Mouse (Mus musculus) natural killer cell, adult 2 months (primary cell): ENCODE measurements at regions not wholly inside any gene's neighbourhood (a gene's known extent, or its start where the extent isn't known, plus 50 kb on each side); places are given as distances from the start of the nearest gene placed in this dataset.

Experiments
- DNase-seq, 2 experiments: peaks; one replicate each; pipeline ENCODE4 v3.0.0; 2022; ENCODE audit warnings: low spot score in 2 of 2

- no peak for DNase-seq
These were observed 124.8 kb upstream of the Eef2kmt start for GRCm38 (mm10) chr16:5380626-5381025.

GRCm38 (mm10) chr16:5377001-5377400, 121.2 kb upstream of the Eef2kmt start:
- DNase-seq, result no peak

DNA sequence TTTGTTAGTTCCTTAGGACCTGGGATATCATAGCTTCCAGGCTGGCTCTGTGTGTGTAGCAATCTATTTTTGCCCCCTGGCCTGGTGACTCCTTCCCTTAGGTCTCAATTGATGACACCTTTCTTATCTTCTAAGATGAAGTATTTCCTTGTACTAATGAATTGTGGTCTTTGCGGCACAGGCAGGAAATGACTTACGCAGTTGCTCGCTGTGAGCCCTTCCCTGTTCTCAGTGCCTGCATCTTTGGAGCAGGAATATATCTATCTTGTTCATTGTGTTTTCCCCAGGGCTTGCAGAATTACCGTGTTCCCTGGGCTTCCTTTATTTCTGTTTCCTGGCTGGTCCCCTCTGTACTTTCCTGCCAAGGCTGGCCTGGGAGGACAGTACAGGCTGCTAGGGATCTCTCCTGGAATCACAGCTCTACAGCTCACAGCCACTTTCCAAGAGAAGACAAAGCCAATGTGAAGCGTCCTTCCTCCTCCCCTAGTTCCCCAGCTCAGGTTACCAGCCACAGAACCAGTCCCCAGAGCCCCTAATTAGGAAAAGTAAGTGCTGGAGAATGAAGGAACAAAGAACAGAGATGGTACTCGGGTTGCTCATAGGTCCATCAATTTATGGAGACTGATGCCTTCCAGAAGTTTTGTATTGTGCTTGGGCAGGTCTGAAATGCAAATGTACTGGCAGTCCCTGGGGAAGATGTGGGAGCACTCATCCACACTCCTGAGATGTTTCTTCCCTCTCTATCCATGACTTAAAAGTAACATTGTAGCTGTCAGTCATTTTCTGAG, 119.2 kb upstream of the Eef2kmt start:
- no peak for DNase-seq

DNA sequence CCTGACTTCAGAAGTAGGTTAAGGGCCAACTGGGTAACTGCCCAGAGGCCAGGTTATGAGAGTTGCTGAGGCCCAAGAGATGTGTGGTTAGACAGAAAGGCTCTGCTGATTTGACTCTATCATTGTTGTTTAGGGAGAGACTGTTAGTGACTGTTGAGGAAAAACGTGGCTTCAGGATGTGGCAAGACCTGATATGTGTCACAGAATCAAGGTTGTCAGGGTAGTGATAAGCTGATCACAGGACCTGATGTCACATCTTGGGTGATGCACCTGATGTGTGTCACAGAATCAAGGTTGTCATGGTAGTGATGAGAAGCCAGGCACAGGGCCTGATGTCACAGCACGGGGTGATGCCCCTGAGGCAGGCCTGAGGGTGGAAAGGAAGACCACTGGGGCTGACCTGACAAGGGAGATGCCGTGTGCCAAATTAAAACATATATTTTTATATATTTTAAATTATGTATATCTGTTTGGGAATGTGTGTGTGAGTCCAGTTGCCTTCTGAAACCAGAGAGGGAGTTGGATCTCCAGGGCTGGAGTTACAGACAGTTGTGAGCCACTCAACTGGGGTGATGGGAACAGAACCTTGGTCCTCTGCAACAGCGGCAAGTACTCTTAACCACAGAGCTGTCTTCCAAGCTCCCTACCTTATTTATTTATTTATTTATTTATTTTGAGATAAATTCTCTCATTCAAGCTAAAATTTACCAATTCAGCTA, 115.6 kb upstream of the Eef2kmt start:
- DNase-seq, result no peak

- no peak for DNase-seq
These were observed 114.7 kb upstream of the Eef2kmt start for GRCm38 (mm10) chr16:5370496-5370895.

DNA sequence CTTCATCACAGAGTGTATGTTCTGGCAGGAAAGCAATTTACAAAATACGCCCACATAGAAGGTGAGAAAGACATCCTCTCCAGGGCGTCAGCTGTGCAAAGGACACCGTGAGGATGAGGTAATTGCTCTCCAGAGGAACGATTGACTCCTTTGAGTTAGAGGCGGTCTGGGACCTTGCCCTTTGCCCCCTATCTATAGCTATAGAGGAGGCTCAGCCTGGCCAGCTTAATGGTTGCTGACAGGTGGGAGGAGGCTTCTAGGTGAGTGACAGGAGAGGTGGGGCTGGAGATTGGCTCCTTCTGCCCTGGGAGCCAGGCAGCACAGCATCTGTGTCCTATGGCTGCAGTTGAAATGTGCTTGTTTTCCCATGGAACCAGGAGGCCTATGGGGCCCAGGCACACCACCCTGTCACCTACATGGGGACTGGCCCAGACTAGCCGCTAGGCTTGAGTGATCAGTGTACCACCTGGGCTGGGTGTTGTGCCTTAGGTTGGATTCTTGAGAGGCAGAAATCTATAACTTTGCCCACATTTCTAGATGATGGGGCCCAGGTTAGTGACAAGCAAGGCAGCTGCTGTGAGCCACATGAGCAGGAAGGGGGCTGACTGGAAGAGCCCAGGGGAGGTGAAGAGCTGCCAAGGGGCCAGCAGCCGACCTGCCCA, 113.2 kb upstream of the Eef2kmt start:
- no peak for DNase-seq

- no peak for DNase-seq
These were observed 112.6 kb upstream of the Eef2kmt start for GRCm38 (mm10) chr16:5368357-5368756.

DNA sequence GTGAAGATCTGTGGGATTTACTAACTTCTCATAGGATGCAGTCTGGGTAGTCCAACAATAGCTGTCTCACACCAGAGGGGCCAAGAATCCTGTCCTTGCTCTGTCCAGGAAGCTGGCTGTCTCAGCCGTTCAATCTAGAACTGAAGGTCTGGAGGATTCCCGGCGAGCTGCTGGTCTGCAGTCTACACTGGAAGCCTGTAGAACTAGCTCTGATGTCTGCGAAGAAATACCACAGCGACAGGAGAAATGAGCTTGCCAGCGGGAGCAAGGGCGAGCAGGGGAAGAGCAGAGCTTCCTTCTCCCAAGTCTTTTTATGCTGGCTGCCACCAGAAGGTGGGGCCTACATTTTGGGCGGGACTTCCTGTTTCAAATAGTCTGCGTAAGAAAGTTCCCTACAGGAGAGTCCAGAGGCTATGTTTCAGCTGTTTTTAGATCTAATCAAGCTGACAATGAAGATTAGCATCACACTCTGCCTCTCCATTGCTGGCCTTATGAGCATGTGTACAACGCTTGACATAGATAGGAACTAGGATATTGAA, 111.9 kb upstream of the Eef2kmt start:
- no peak for DNase-seq

DNA sequence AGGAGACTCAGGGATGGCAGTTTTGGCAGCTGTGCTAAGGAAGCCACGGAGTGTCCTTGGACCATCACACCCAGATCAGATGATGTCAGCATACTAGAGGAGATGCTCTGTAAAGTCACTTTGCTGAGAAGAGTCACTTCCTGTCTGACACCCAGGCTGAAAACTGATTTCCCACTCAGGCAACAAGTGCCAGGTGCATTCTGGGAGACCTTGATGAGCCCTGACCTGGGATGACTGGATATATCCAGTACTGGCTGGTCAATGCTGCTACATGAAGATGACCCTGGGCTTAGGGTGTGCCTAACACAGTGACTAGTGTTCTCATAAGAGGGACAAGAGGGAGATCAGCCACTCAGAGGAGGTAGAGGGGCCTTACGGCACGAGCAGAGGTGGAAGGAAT, 110.2 kb upstream of the Eef2kmt start:
- DNase-seq, result no peak

- no peak for DNase-seq
These were observed 107.3 kb upstream of the Eef2kmt start for GRCm38 (mm10) chr16:5363007-5363570.

DNA sequence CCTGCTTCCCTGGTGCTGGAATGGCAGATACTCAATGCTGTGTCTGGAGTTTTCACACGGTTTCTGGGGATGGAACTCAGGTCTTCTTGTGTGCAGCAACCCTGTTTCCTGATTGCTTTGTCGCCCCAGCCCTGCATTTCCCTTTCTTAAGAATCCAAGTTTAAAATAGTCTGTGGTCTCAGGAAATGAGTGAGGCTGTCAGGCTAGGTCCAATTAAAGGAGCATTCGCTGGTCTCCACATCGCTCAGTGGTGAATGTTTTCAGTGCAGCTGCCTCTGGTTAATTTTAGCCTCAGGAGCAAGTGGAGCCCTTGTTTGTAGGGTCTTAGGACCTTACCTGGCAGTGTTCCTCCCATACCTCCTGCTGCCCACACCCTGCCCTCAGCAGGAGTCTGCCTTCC, 103.4 kb upstream of the Eef2kmt start:
- no peak for DNase-seq

GRCm38 (mm10) chr16:5353881-5354280, 98.1 kb upstream of the Eef2kmt start:
- no peak for DNase-seq

DNA sequence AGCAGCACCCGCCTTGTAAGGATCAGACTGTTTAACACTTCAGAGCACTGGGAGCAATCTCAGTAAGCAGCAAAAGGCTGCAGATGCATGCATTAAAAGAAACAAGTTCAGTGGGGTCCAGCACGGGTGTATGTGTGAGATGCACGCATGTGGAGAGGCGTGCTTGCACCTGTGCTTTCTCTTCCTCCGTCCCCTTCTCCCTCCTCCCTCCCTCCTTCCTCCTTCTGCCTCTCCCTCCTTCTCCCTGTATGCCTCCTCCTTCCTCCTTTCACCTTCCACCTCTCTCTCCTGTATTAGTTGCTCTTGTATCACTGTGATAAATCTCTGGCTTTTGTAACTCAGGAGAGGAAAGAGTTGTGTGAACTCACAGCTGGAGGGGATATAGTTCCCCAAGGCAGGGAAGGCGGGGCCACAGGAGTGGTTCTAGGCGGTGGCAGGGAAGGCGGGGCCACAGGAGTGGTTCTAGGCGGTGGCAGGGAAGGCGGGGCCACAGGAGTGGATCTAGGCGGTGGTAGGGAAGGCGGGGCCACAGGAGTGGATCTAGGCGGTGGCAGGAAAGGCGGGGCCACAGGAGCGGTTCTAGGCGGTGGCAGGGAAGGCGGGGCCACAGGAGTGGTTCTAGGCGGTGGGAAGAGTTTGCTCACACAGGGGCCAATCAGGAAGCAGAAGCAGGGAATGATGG, 96.2 kb upstream of the Eef2kmt start:
- peak; percentile 0 to 16 for DNase-seq

DNA sequence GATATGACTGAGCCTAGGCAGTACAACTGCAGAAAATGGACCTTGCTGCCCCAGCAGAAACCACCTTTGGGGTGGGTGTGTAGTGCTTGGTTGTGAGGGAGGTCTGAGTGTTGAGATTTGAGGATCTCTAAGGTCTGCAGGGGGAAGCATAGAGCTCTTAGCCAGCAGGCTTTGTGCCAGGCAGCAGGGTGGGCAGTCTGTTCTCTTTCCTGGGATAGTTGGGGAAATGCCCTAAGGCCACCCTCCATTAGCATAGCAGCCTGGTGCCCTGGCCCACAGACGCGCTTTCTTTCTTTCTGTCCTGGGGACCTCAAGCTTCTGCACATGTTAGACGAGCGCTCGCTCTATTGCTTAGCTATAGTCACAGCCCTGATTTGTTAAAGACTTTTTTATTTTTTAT, 91.4 kb upstream of the Eef2kmt start:
- no peak for DNase-seq

- DNase-seq, result no peak
These were observed 86.5 kb upstream of the Eef2kmt start for GRCm38 (mm10) chr16:5342326-5342725.

DNA sequence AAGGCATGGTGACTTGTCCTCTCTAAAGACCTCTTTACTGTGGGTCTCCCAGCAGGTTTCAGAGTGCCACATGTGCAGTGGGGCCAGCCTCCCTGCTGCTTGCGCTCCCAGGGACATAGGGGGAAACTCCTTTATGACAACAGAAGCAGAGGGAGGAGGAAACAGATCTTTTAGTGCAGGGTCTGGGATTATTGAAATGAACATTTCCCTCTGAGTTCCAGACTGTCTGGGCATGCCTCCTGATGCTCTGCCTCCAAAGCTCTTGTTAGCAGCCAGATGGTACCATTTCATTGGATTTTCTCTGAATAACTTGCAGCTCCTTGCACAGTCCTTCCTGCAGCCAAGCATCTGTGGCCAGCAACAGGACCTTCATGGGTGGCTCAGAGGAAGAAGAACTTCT, 60.5 kb upstream of the Eef2kmt start:
- DNase-seq, result no peak

DNA sequence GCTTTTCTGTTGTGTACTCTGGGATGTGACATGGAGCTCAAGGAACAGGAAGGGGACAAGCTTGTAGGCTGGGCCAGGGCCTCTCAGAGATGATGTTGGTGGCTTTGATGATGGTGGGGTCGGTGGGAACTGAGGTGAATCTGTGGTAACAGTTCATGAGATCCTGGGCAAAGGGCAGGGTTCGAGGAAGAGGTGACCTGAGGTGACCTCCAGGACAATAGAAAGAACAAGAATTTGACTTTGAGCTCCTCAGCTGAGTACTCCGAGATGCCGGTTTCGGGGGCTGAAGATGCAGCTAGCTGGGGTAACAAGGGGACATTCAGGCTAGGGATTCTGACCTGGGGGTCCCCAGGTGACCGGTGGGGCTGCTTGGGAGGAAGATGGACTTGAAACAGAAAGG, 57.5 kb upstream of the Eef2kmt start:
- DNase-seq, result no peak

DNA sequence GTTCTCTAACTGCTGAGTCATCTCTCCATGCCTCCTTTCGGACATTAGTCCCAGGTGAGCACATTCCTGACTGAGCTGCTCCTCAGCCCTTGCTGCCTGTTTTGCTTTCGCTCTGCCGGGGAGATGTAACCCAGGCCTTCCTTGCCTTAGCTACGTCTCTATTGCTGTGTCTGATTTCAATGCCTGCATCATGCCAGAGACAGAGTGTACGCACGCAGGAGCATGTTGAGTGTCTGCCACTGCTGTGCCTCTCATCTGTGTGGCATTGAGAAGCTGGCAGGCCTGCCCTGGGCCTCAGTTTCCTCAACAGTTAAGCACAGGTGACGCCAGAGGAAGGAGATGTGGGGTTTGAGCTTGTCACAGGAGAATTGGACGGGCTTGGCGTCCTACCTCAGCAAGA, 55.7 kb upstream of the Eef2kmt start:
- no peak for DNase-seq

DNA sequence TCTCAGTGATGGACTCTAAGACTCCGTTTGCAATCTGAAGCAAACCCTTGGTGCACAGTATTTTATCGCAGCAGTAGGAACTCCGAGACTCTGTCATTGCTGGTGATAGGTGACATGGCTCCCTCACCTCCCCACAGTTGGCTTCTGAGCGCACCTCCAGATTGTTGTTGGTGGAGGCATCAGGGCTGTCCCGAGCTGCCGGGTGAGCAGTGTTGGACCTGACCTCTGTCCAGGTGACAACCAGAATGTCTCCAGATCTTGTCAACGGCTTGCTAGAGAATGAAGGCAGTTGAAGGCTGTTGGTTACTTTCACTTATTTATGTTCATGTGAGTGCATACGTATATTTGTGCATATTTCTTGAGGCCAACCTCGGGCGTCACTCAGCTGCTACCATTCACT, 55.0 kb upstream of the Eef2kmt start:
- DNase-seq, result no peak

DNA sequence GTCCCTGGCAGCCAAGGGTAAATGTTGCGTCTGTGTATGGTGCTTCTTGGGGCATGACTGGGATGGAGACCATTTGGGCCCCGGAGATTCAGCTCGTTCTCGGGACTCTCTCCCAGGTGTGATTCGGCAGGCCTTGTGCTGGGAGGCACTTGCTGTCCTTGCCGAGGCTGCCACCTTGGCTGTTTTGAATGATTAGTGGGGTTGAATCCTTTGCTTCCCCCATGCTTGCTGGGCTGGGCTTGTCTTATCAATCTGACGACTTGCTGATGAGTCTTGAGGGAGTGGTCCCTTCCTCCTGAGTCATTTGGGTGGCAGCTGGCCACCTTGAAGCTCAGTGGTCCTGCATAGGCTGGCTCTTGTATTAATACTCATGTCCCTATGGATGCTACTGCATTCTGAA, 52.0 kb upstream of the Eef2kmt start:
- DNase-seq, result no peak

DNA sequence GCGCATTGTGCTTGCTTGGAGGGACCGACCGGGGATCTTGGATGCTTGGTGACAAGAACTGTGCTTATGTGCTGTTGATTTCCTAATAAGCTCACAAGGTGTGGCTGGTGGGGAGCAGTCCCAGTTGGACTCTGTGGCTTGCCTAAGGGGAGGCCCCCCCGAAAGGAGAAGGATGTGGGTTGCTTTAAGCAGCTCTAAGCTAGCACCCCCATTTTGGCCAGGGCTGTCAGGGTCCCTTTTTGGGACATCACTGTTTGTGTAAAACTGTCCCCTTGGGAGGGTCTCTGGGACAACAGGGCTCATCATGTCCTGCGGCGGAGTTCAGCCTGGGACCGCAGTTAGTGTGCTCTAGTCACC, 51.4 kb upstream of the Eef2kmt start:
- DNase-seq, result no peak
